Mouse (Mus musculus): ENCODE measurements around the gene Slc15a1. TPM values are rescaled to one million over a fixed set of nuclear protein-coding genes. Genes with fewer than 3 reads are reported as not detected.

Gene Slc15a1
- polyA plus RNA-seq, 1 experiment from 2014 or later = not detected

GRCm38 (mm10) chr14:121482181-121482580 is 22.9 kb downstream of the Slc15a1 start:
- 75% methylated on average over 7 of the region's 7 CpGs for WGBS
- H3K4me2 ChIP-seq = no peak overlapping the region

GRCm38 (mm10) chr14:121481591-121481990 is 23.5 kb downstream of the Slc15a1 start:
- WGBS = 58% methylated on average over 2 of the region's 2 CpGs
- Histone ChIP-seq H3K9me3 (ENCODE audit: control insufficient read depth, low read length) (no peaks in the 10 kb centered on the region), H3K4me1 (replicated peaks; ENCODE audit: control insufficient read depth, insufficient read depth, low read length) (no peaks in the 10 kb centered on the region), H3K27me3 (replicated peaks; ENCODE audit: control insufficient read depth, insufficient read depth, low read length) (no peaks in the 10 kb centered on the region), H3K4me3 (ENCODE audit: low read depth, low read length) (no peak overlapping the region), H3K9ac (ENCODE audit: low read depth, low read length) (no peak overlapping the region), H3K27ac (ENCODE audit: low read depth, low read length) (no peak overlapping the region), H3K4me2 (no peak overlapping the region), H3K36me3 (ENCODE audit: control insufficient read depth, insufficient read depth, low read length) (no peaks in the 10 kb centered on the region)
- no peak for DNase-seq (ENCODE audit: low spot score)
- no peak for ATAC-seq (replicated peaks; ENCODE audit: low FRiP score)

More at GRCm38 (mm10) chr14:121482181-121482580, 22.9 kb downstream of the Slc15a1 start:
- Histone ChIP-seq H3K4me3 (ENCODE audit: low read depth, low read length) (no peak overlapping the region), H3K27me3 (replicated peaks; ENCODE audit: control insufficient read depth, insufficient read depth, low read length) (no peaks in the 10 kb centered on the region), H3K36me3 (ENCODE audit: control insufficient read depth, insufficient read depth, low read length) (no peaks in the 10 kb centered on the region), H3K4me1 (replicated peaks; ENCODE audit: control insufficient read depth, insufficient read depth, low read length) (no peaks in the 10 kb centered on the region), H3K9ac (ENCODE audit: low read depth, low read length) (no peak overlapping the region), H3K9me3 (ENCODE audit: control insufficient read depth, low read length) (no peaks in the 10 kb centered on the region), H3K27ac (ENCODE audit: low read depth, low read length) (no peak overlapping the region)
- DNase-seq (ENCODE audit: low spot score) (no peak), ATAC-seq (replicated peaks; ENCODE audit: low FRiP score) (no peak)

GRCm38 (mm10) chr14:121479096-121479495 is 26.0 kb downstream of the Slc15a1 start:
- DNase-seq (ENCODE audit: low spot score) (no peak), ATAC-seq (replicated peaks; ENCODE audit: low FRiP score) (no peak)
- Histone ChIP-seq H3K4me3 (ENCODE audit: low read depth, low read length) (no peak overlapping the region), H3K27ac (ENCODE audit: low read depth, low read length) (no peak overlapping the region), H3K4me2 (no peak overlapping the region), H3K36me3 (ENCODE audit: control insufficient read depth, insufficient read depth, low read length) (no peaks in the 10 kb centered on the region), H3K9me3 (ENCODE audit: control insufficient read depth, low read length) (no peaks in the 10 kb centered on the region), H3K4me1 (replicated peaks; ENCODE audit: control insufficient read depth, insufficient read depth, low read length) (no peaks in the 10 kb centered on the region), H3K27me3 (replicated peaks; ENCODE audit: control insufficient read depth, insufficient read depth, low read length) (no peaks in the 10 kb centered on the region), H3K9ac (ENCODE audit: low read depth, low read length) (no peak overlapping the region)
- WGBS = 82% methylated on average over 3 of the region's 3 CpGs

GRCm38 (mm10) chr14:121477925-121478693 is 26.9 kb downstream of the Slc15a1 start:
- Histone ChIP-seq H3K9ac (ENCODE audit: low read depth, low read length) (no peak overlapping the region), H3K36me3 (ENCODE audit: control insufficient read depth, insufficient read depth, low read length) (no peaks in the 10 kb centered on the region), H3K4me3 (ENCODE audit: low read depth, low read length) (no peak overlapping the region), H3K27me3 (replicated peaks; ENCODE audit: control insufficient read depth, insufficient read depth, low read length) (no peaks in the 10 kb centered on the region), H3K9me3 (ENCODE audit: control insufficient read depth, low read length) (no peaks in the 10 kb centered on the region), H3K27ac (ENCODE audit: low read depth, low read length) (no peak overlapping the region), H3K4me2 (no peak overlapping the region), H3K4me1 (replicated peaks; ENCODE audit: control insufficient read depth, insufficient read depth, low read length) (no peaks in the 10 kb centered on the region)
- DNase-seq (ENCODE audit: low spot score) (no peak), ATAC-seq (replicated peaks; ENCODE audit: low FRiP score) (no peak)
- 51% methylated on average over 14 of the region's 14 CpGs for WGBS

DNA sequence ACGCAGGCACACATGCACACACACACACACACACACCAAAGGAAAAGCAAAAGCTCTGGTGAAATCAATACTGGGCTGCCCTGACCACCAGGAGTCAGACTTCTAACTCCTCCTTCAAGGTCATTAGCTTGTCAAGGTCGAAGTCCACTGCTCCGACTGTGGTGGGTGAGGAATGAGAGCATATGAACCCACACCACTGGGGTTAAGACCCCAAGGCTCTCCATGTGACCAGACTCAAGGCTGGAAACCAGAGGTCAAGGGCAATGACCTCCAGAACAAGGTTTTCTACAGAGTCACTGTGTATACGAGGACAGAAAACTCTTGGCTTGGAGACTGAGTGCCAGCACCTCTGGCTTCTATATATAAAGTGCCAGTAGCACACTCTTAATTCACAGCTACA is 31.2 kb downstream of the Slc15a1 start:
- Histone ChIP-seq H3K9me3 (ENCODE audit: control insufficient read depth, low read length) (no peaks in the 10 kb centered on the region), H3K27ac (ENCODE audit: low read depth, low read length) (no peak overlapping the region), H3K4me1 (replicated peaks; ENCODE audit: control insufficient read depth, insufficient read depth, low read length) (no peaks in the 10 kb centered on the region), H3K9ac (ENCODE audit: low read depth, low read length) (no peak overlapping the region), H3K27me3 (replicated peaks; ENCODE audit: control insufficient read depth, insufficient read depth, low read length) (no peaks in the 10 kb centered on the region), H3K4me2 (no peak overlapping the region), H3K36me3 (ENCODE audit: control insufficient read depth, insufficient read depth, low read length) (no peaks in the 10 kb centered on the region), H3K4me3 (ENCODE audit: low read depth, low read length) (no peak overlapping the region)
- DNase-seq (ENCODE audit: low spot score) (no peak), ATAC-seq (replicated peaks; ENCODE audit: low FRiP score) (no peak)
- WGBS = 63% methylated on average over 4 of the region's 4 CpGs

DNA sequence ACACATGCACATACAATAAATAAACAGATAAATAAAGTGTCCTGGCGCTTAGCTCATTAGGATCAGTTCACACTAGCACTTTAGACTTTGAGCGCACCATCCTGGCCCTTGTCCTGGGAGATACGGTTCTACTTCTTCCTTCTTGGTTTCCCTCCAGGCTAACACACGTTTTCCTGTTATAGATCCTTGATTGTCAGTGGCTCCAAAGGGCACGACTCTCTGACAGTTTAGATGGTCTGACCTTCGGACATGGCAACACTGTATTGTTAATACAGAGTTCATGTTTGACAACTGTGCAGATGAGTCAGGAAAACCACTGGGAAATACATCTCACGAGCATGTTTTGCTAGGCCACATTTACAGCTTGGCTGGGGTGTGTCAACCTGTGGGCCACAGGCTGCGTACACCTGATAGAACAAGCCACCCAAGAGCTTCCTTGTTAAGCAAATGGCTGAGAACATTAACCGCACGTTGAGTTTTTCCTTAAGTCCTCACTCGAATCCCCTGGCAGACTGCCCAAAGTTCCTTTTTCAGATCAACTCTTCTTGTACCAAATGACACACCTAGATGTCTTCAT is 33.4 kb downstream of the Slc15a1 start:
- no peak for ATAC-seq (replicated peaks; ENCODE audit: low FRiP score)
- WGBS = 70% methylated on average over 11 of the region's 11 CpGs

GRCm38 (mm10) chr14:121469601-121470000 is 35.5 kb downstream of the Slc15a1 start:
- Histone ChIP-seq H3K27me3 (replicated peaks; ENCODE audit: control insufficient read depth, insufficient read depth, low read length) (no peaks in the 10 kb centered on the region), H3K9ac (ENCODE audit: low read depth, low read length) (no peak overlapping the region), H3K27ac (ENCODE audit: low read depth, low read length) (no peak overlapping the region), H3K4me1 (replicated peaks; ENCODE audit: control insufficient read depth, insufficient read depth, low read length) (no peaks in the 10 kb centered on the region), H3K36me3 (ENCODE audit: control insufficient read depth, insufficient read depth, low read length) (no peaks in the 10 kb centered on the region), H3K4me3 (ENCODE audit: low read depth, low read length) (no peak overlapping the region), H3K4me2 (no peak overlapping the region), H3K9me3 (ENCODE audit: control insufficient read depth, low read length) (no peaks in the 10 kb centered on the region)
- DNase-seq (ENCODE audit: low spot score) (no peak), ATAC-seq (replicated peaks; ENCODE audit: low FRiP score) (no peak)

More for the DNA sequence above, 33.4 kb downstream of the Slc15a1 start:
- Histone ChIP-seq H3K9ac (ENCODE audit: low read depth, low read length) (no peak overlapping the region), H3K27me3 (replicated peaks; ENCODE audit: control insufficient read depth, insufficient read depth, low read length) (no peaks in the 10 kb centered on the region), H3K27ac (ENCODE audit: low read depth, low read length) (no peak overlapping the region), H3K4me2 (no peak overlapping the region), H3K9me3 (ENCODE audit: control insufficient read depth, low read length) (no peaks in the 10 kb centered on the region), H3K36me3 (ENCODE audit: control insufficient read depth, insufficient read depth, low read length) (no peaks in the 10 kb centered on the region), H3K4me3 (ENCODE audit: low read depth, low read length) (no peak overlapping the region), H3K4me1 (replicated peaks; ENCODE audit: control insufficient read depth, insufficient read depth, low read length) (no peaks in the 10 kb centered on the region)
- no peak for DNase-seq (ENCODE audit: low spot score)

- Histone ChIP-seq H3K4me2 (no peak overlapping the region), H3K9ac (ENCODE audit: low read depth, low read length) (no peak overlapping the region), H3K4me3 (ENCODE audit: low read depth, low read length) (no peak overlapping the region), H3K27me3 (replicated peaks; ENCODE audit: control insufficient read depth, insufficient read depth, low read length) (no peaks in the 10 kb centered on the region), H3K9me3 (ENCODE audit: control insufficient read depth, low read length) (no peaks in the 10 kb centered on the region), H3K27ac (ENCODE audit: low read depth, low read length) (no peak overlapping the region), H3K4me1 (replicated peaks; ENCODE audit: control insufficient read depth, insufficient read depth, low read length) (no peaks in the 10 kb centered on the region), H3K36me3 (ENCODE audit: control insufficient read depth, insufficient read depth, low read length) (no peaks in the 10 kb centered on the region)
- WGBS = 88% methylated on average over 6 of the region's 6 CpGs
- DNase-seq (ENCODE audit: low spot score) (no peak), ATAC-seq (replicated peaks; ENCODE audit: low FRiP score) (no peak)
Observed at GRCm38 (mm10) chr14:121467646-121468045, 37.4 kb downstream of the Slc15a1 start.

- Histone ChIP-seq H3K27me3 (replicated peaks; ENCODE audit: control insufficient read depth, insufficient read depth, low read length) (no peaks in the 10 kb centered on the region), H3K9me3 (ENCODE audit: control insufficient read depth, low read length) (no peaks in the 10 kb centered on the region), H3K36me3 (ENCODE audit: control insufficient read depth, insufficient read depth, low read length) (no peaks in the 10 kb centered on the region), H3K27ac (ENCODE audit: low read depth, low read length) (no peak overlapping the region), H3K9ac (ENCODE audit: low read depth, low read length) (no peak overlapping the region), H3K4me2 (no peak overlapping the region), H3K4me3 (ENCODE audit: low read depth, low read length) (no peak overlapping the region), H3K4me1 (replicated peaks; ENCODE audit: control insufficient read depth, insufficient read depth, low read length) (no peaks in the 10 kb centered on the region)
- no peak for ATAC-seq (replicated peaks; ENCODE audit: low FRiP score)
- WGBS = 82% methylated on average over 4 of the region's 4 CpGs
- no peak for DNase-seq (ENCODE audit: low spot score)
Observed at GRCm38 (mm10) chr14:121466501-121466900, 38.6 kb downstream of the Slc15a1 start.
